Mouse (Mus musculus) midbrain, embryonic 14.5 days (tissue): Measurements from ENCODE around the gene Smtn. TPM values are rescaled to one million over a fixed set of nuclear protein-coding genes. Genes with fewer than 3 reads are reported as not detected.

Experiments used
- ATAC-seq: fragments of 200-750 bp; cut with Nextera tagmentation; 2 replicates; pipeline ENCODE4 v1.8.0; 2017; ENCODE audit warnings: moderate number of reproducible peaks, moderate library complexity; ENCODE audit not compliant: low FRiP score, low TSS enrichment
- DNase-seq: peaks from one replicate; pipeline ENCODE4 v3.0.0-alpha.2; 2015
- H3K27ac ChIP-seq: fragments of 300-500 bp; sonication (generic); replicated peaks from 2 replicates; pipeline ENCODE4 v1.5.1; 2014; ENCODE audit warnings: mild to moderate bottlenecking, low read depth, low read length, moderate library complexity
- H3K27me3 ChIP-seq: fragments of 300-500 bp; sonication (generic); 2 replicates; pipeline ENCODE4 v1.6.1; 2014; ENCODE audit warnings: low read length, control low read depth, mixed read lengths; ENCODE audit not compliant: control insufficient read depth, insufficient read depth
- H3K36me3 ChIP-seq: fragments of 300-500 bp; sonication (generic); 2 replicates; pipeline ENCODE4 v1.6.1; 2014; ENCODE audit warnings: low read length, control low read depth; ENCODE audit not compliant: control insufficient read depth, insufficient read depth
- H3K4me1 ChIP-seq: fragments of 300-500 bp; sonication (generic); 2 replicates; pipeline ENCODE4 v1.6.1; 2014; ENCODE audit warnings: mild to moderate bottlenecking, antibody characterized with exemption, low read length, control low read depth; ENCODE audit not compliant: control insufficient read depth, insufficient read depth
- H3K4me2 ChIP-seq: fragments of 300-500 bp; sonication (generic); 2 replicates; pipeline ENCODE4 v1.6.1; 2014; ENCODE audit warnings: mild to moderate bottlenecking, low read length, moderate library complexity
- H3K4me3 ChIP-seq: fragments of 300-500 bp; sonication (generic); replicated peaks from 2 replicates; pipeline ENCODE4 v1.5.1; 2014; ENCODE audit warnings: low read depth, low read length
- H3K9ac ChIP-seq: fragments of 300-500 bp; sonication (generic); replicated peaks from 2 replicates; pipeline ENCODE4 v1.6.1; 2014; ENCODE audit warnings: mild to moderate bottlenecking, low read length, moderate library complexity
- H3K9me3 ChIP-seq: fragments of 300-500 bp; sonication (generic); 2 replicates; pipeline ENCODE4 v1.6.1; 2016; ENCODE audit warnings: low read length, control low read depth, mixed read lengths; ENCODE audit not compliant: control insufficient read depth
- WGBS: fragments of 180-500 bp; shearing (Covaris S2); extraction: QIAGEN DNeasy Blood & Tissue Kit; methylation state at CpG from one replicate; pipeline ENCODE4 v1.1.7; 2014; 5-methylcytosine and 5-hydroxymethylcytosine counted together
- polyA plus RNA-seq: library from polyadenylated mRNA; unstranded; fragments of >200 nt; fragmentation: Nextera tagmentation; extraction: Ambion mirVana; gene quantifications from 2 replicates; pipeline ENCODE4 v1.2.1, GENCODE M21; 2014

Smtn gene
- polyA plus RNA-seq, 1 experiment from 2014 or later, result 12.8 TPM

DNA sequence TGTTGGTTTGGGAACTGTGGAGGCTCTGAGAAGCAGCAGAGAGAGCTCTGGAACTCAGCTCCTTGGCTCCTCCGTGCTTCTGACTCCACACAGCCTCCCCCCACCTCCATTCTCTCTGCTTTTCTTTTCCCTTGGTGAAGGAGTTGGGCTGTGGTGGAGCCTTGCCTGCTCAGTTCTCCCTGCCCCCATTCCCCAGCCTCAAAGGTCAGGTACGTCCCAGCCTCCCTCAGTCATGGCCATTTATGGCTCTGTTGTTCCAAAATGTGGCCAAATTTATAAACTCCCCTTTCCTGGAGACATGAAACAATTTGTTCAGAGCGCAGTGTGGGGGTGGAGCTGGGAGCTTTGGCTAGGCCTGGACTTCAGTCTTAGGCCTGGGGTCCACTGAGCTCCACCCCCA, 34.8 kb upstream of the Smtn start:
- Histone ChIP-seq H3K4me3 (no peak overlapping the region), H3K36me3 (no peaks in the 10 kb centered on the region), H3K27ac (no peak overlapping the region), H3K4me2 (no peak overlapping the region), H3K27me3 (no peaks in the 10 kb centered on the region), H3K4me1 (no peaks in the 10 kb centered on the region), H3K9ac (no peak overlapping the region), H3K9me3 (no peaks in the 10 kb centered on the region)
- ATAC-seq (no peak), DNase-seq (no peak)
- WGBS, result 60% methylated on average over 3 of the region's 3 CpGs

DNA sequence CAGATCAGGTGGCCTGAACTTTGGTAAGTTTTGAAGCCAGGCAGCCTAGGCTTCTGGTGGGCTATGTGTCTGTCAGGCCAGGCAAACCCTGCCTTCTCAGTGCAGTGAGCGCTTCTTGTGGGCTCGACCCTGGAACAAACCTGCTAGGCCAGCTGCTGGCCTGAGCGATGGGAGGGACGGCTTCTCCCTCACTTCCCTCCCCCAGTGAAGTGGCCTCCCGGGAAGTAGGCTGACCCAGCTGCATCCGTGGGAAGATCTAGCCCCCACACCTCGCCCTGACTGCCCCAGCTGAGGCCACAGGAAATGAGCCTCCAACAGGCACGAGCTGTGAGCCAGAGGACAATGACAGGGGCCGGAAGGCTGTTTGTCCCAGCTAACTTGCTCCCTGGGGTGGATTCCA, 32.7 kb upstream of the Smtn start:
- no peak overlapping the region; the same call in 1 of the 2 replicates for H3K27ac ChIP-seq
- no peak overlapping the region for H3K4me2 ChIP-seq
- no peaks in the 10 kb centered on the region for H3K9me3 ChIP-seq
- no peak overlapping the region for H3K9ac ChIP-seq
- DNase-seq, result peak; percentile 36
- ATAC-seq, result no peak
- H3K36me3 ChIP-seq, result no peaks in the 10 kb centered on the region
- H3K4me3 ChIP-seq, result no peak overlapping the region
- 22% methylated on average over 9 of the region's 9 CpGs for WGBS
- H3K27me3 ChIP-seq, result no peaks in the 10 kb centered on the region
- no peaks in the 10 kb centered on the region for H3K4me1 ChIP-seq

DNA sequence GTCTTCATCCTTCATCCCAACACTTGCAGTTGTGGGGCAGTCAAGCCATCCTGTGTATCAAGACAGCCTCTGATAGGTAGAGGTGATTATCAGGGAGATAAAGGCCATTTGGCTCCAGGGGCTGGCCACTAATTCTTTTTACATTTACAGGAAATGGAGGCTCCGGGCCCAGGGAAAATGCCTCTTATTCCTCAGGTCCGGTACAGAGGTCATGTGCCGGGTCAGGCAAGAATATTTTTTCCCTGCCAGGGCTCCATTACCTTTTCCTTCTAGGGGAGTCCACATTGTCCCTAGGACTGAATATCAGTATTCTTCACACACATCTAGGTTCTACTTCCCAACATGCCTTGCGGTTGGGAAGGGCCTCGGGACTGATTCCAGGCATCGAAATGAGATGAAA, 31.8 kb upstream of the Smtn start:
- Histone ChIP-seq H3K9ac (no peak overlapping the region), H3K27ac (no peak overlapping the region), H3K27me3 (no peaks in the 10 kb centered on the region), H3K4me1 (no peaks in the 10 kb centered on the region), H3K4me3 (no peak overlapping the region), H3K4me2 (no peak overlapping the region), H3K36me3 (no peaks in the 10 kb centered on the region), H3K9me3 (no peaks in the 10 kb centered on the region)
- DNase-seq (no peak), ATAC-seq (no peak)
- WGBS, result 91% methylated on average over 6 of the region's 6 CpGs

DNA sequence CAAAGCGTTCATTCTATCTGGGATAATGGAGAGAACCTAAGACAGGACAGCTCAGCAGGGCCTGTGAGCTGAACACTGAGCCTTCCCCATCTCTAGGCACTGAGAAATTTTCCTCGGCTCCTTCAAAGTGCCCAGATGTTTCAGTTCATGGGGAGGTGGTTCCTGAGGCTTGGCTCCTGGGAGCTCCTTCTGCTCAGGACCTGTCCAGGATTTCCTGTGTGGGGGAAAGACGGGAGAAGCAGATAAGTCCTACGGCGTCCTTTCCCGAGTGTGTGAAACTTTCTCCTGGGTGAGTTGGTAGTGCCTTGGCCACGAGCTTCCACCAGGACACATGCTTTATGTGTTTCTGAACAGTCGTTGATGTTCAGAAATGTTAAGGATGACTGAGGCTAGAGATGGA, 29.9 kb upstream of the Smtn start:
- H3K4me1 ChIP-seq, result no peaks in the 10 kb centered on the region
- ATAC-seq (no peak), DNase-seq (no peak)
- no peaks in the 10 kb centered on the region for H3K9me3 ChIP-seq
- no peaks in the 10 kb centered on the region for H3K36me3 ChIP-seq
- H3K4me2 ChIP-seq, result no peak overlapping the region
- no peak overlapping the region for H3K4me3 ChIP-seq
- no peaks in the 10 kb centered on the region for H3K27me3 ChIP-seq
- 91% methylated on average over 8 of the region's 8 CpGs for WGBS
- H3K9ac ChIP-seq, result no peak overlapping the region
- H3K27ac ChIP-seq, result no peak overlapping the region

DNA sequence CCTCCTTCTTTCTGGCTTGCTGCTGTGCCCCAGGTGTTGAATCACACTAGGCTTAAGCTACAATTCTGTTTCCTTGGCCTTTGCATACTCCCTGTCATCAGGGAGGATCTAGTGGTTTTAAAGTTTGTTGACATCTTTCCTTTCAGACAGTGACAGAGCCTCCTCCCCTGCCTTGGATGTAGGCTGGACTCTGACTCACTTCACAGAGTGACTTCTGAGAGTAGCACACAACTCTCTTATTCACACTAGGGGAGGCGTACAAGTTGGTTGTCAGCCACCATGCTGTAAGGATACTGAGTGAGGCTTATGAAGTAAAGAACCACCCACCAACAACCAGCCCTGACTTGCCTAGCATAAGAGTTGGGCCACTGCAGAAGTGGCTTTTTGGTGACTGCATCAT, 27.5 kb upstream of the Smtn start:
- no peak for DNase-seq
- WGBS, result 100% methylated on average over 1 of the region's 1 CpGs
- no peak overlapping the region for H3K9ac ChIP-seq
- no peaks in the 10 kb centered on the region for H3K9me3 ChIP-seq
- ATAC-seq, result no peak
- H3K27ac ChIP-seq, result no peak overlapping the region
- no peaks in the 10 kb centered on the region for H3K4me1 ChIP-seq
- H3K4me3 ChIP-seq, result no peak overlapping the region
- no peaks in the 10 kb centered on the region for H3K27me3 ChIP-seq
- H3K36me3 ChIP-seq, result no peaks in the 10 kb centered on the region
- no peak overlapping the region for H3K4me2 ChIP-seq

DNA sequence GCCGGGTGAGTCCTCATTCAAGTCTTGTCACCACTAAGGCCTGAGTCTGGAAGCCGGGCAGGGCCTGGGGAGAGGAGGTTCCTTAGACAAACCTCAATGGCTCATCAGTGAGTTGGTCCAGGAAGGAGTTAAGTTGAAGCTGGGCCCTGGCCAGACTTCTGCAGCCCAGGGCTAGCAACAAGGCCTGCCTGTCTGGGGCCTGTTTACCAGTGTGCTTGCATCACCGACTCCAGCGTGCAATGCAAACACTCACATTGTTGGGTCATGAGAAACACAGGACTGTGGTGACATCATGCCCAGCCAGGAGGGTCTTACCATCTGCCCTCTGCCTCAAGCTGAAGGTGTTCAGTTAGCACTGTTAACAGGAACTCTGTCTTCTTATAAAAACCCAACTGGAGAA, 25.6 kb upstream of the Smtn start:
- Histone ChIP-seq H3K9me3 (no peaks in the 10 kb centered on the region), H3K4me1 (no peaks in the 10 kb centered on the region), H3K36me3 (no peaks in the 10 kb centered on the region), H3K27ac (no peak overlapping the region), H3K9ac (no peak overlapping the region), H3K4me3 (no peak overlapping the region), H3K4me2 (no peak overlapping the region), H3K27me3 (no peaks in the 10 kb centered on the region)
- no peak for DNase-seq
- ATAC-seq, result no peak
- 95% methylated on average over 4 of the region's 4 CpGs for WGBS

DNA sequence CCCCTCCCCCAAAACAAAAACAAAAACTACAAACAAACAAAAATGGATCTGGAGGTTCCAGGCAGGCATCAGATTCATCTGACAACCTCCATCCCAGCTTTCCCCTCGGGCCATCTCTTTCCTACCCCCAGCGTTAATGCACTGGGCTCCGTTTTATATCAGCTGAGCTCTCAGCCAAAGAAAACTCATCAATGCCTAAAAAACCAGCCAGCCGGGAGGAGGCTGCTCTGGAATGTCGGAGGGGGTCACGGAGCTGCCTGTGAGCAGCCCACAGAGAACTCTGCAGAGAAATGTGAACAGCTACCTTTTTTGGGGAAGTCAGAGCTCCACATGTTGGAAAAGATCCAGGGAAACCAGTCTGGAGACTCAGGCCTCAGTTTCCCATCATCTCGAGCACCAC, 24.0 kb upstream of the Smtn start:
- ATAC-seq, result no peak
- no peaks in the 10 kb centered on the region for H3K9me3 ChIP-seq
- no peak overlapping the region for H3K4me2 ChIP-seq
- H3K9ac ChIP-seq, result no peak overlapping the region
- H3K36me3 ChIP-seq, result no peaks in the 10 kb centered on the region
- WGBS, result 63% methylated on average over 7 of the region's 7 CpGs
- H3K27ac ChIP-seq, result no peak overlapping the region
- H3K4me1 ChIP-seq, result no peaks in the 10 kb centered on the region
- H3K4me3 ChIP-seq, result no peak overlapping the region
- DNase-seq, result no peak
- no peaks in the 10 kb centered on the region for H3K27me3 ChIP-seq

DNA sequence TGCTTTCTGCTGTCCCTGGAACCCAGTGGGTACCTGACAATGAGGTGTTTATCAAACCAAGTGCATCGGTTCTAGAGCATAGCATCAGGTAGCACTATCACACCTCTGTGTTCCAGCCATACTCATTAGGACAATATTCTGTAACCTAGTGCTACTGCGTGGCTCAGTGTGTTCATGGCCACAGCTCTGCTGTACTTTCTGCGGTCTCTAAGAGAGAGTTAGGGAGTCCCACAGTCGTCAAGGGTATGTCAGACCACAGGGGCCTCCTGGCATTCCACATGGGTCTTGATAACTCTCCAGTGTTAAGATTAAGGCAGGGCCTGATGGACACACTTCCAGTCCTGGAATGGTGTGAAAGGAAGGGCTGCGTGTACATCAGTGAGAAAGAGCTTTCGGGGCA, 23.4 kb upstream of the Smtn start:
- H3K4me3 ChIP-seq, result no peak overlapping the region
- no peak overlapping the region for H3K27ac ChIP-seq
- H3K36me3 ChIP-seq, result no peaks in the 10 kb centered on the region
- no peak overlapping the region for H3K9ac ChIP-seq
- DNase-seq, result no peak
- no peaks in the 10 kb centered on the region for H3K9me3 ChIP-seq
- no peaks in the 10 kb centered on the region for H3K27me3 ChIP-seq
- H3K4me2 ChIP-seq, result no peak overlapping the region
- no peaks in the 10 kb centered on the region for H3K4me1 ChIP-seq
- no peak for ATAC-seq
- WGBS, result 89% methylated on average over 6 of the region's 6 CpGs

DNA sequence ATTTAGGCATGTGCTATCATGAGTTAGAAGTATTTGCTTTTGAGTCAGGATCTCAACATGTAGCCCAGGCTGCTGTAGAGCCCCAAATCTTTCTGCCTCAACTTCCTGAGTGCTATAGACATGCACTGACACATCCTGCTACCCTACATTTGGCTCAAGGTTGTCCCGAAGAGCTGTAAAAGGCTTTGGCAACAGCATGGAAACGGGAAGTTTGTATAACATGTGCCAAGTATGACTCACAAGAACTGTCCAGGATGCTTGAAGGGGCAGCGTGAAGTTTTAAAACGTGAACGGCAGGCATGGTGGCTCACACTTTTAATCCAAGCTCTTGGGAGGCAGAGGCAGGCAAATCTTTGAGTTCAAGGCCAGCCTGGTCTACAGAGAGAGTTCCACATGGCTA, 19.8 kb upstream of the Smtn start:
- Histone ChIP-seq H3K9me3 (no peaks in the 10 kb centered on the region), H3K27ac (no peak overlapping the region), H3K9ac (no peak overlapping the region), H3K4me2 (no peak overlapping the region), H3K36me3 (no peaks in the 10 kb centered on the region), H3K4me3 (no peak overlapping the region), H3K4me1 (no peaks in the 10 kb centered on the region), H3K27me3 (no peaks in the 10 kb centered on the region)
- ATAC-seq (no peak), DNase-seq (no peak)
- 87% methylated on average over 5 of the region's 5 CpGs for WGBS
